Mouse (Mus musculus): ENCODE results near the gene Fam207a. TPM values are rescaled to one million over a fixed set of nuclear protein-coding genes. Genes with fewer than 3 reads are reported as not detected.

Gene Fam207a
- polyA plus RNA-seq, 1 experiment = 59.5 TPM

- no peak for DNase-seq (ENCODE audit: low spot score)
These were observed 60.2 kb downstream of the Fam207a start for GRCm38 (mm10) chr10:77455251-77456010.

- DNase-seq (ENCODE audit: low spot score) = no peak
These were observed 60.8 kb downstream of the Fam207a start for GRCm38 (mm10) chr10:77454795-77455194.

GRCm38 (mm10) chr10:77451822-77452221, 63.8 kb downstream of the Fam207a start:
- no peak for DNase-seq (ENCODE audit: low spot score)

GRCm38 (mm10) chr10:77450159-77450464, 65.5 kb downstream of the Fam207a start:
- no peak for DNase-seq (ENCODE audit: low spot score)

- no peak for DNase-seq (ENCODE audit: low spot score)
These were observed 66.0 kb downstream of the Fam207a start for GRCm38 (mm10) chr10:77449315-77450158.

GRCm38 (mm10) chr10:77448698-77449247, 66.8 kb downstream of the Fam207a start:
- DNase-seq (ENCODE audit: low spot score) = no peak

GRCm38 (mm10) chr10:77448209-77448608, 67.4 kb downstream of the Fam207a start:
- DNase-seq (ENCODE audit: low spot score) = no peak

- no peak for DNase-seq (ENCODE audit: low spot score)
These were observed 67.8 kb downstream of the Fam207a start for GRCm38 (mm10) chr10:77447755-77448154.

GRCm38 (mm10) chr10:77442250-77442649, 73.3 kb downstream of the Fam207a start:
- no peak for DNase-seq (ENCODE audit: low spot score)

GRCm38 (mm10) chr10:77441812-77442211, 73.8 kb downstream of the Fam207a start:
- no peak for DNase-seq (ENCODE audit: low spot score)

- DNase-seq (ENCODE audit: low spot score) = no peak
These were observed 74.5 kb downstream of the Fam207a start for GRCm38 (mm10) chr10:77440841-77441755.

GRCm38 (mm10) chr10:77440286-77440685, 75.3 kb downstream of the Fam207a start:
- DNase-seq (ENCODE audit: low spot score) = no peak

- no peak for DNase-seq (ENCODE audit: low spot score)
These were observed 76.6 kb downstream of the Fam207a start for GRCm38 (mm10) chr10:77439026-77439425.

GRCm38 (mm10) chr10:77438021-77438420, 77.6 kb downstream of the Fam207a start:
- DNase-seq (ENCODE audit: low spot score) = no peak

Other genes with a start within 250 kb of the Fam207a start
- 10.1 and 11.5 TPM in 2 replicates for gene Adarb1, start 97.5 kb downstream of the Fam207a start, polyA plus RNA-seq (2012; rRNA removed)
- gene Itgb2, start 14.5 kb upstream of the Fam207a start, polyA plus RNA-seq (2012; rRNA removed) = 16.7 and 19.2 TPM in 2 replicates
- 457 and 472 TPM in 2 replicates for gene Pttg1ip, start 65.9 kb upstream of the Fam207a start, polyA plus RNA-seq (2012; rRNA removed)
- 294 and 318 TPM in 2 replicates for gene Sumo3, start 90.3 kb upstream of the Fam207a start, polyA plus RNA-seq (2012; rRNA removed)
- gene Gm49325, start 90.4 kb upstream of the Fam207a start, polyA plus RNA-seq (2012; rRNA removed) = 0.89 and 23.6 TPM in 2 replicates
- 42.8 and 47.7 TPM in 2 replicates for gene Ube2g2, start 106.5 kb upstream of the Fam207a start, polyA plus RNA-seq (2012; rRNA removed)
- gene Tspear, start 170.8 kb upstream of the Fam207a start, polyA plus RNA-seq (2012; rRNA removed) = 1.3 and 1.6 TPM in 2 replicates
- gene Gm19402, start 175.0 kb upstream of the Fam207a start, polyA plus RNA-seq (2012; rRNA removed) = not detected in 2 replicates
- gene Gm9508, start 181.4 kb upstream of the Fam207a start, polyA plus RNA-seq (2012; rRNA removed) = not detected in 2 replicates
- gene Gm10272, start 190.8 kb upstream of the Fam207a start, polyA plus RNA-seq (2012; rRNA removed) = not detected in 2 replicates
- 0.16 TPM in 1 of 2 replicates, not detected in the other for gene Gm10024, start 195.7 kb upstream of the Fam207a start, polyA plus RNA-seq (2012; rRNA removed)
- gene Gm10142, start 200.0 kb upstream of the Fam207a start, polyA plus RNA-seq (2012; rRNA removed) = not detected in 2 replicates
- not detected in 2 replicates for gene Krtap12-1, start 204.8 kb upstream of the Fam207a start, polyA plus RNA-seq (2012; rRNA removed)
- not detected in 2 replicates for gene Gm10100, start 210.7 kb upstream of the Fam207a start, polyA plus RNA-seq (2012; rRNA removed)
- gene Gm18596, start 226.9 kb upstream of the Fam207a start, polyA plus RNA-seq (2012; rRNA removed) = not detected in 2 replicates
- gene Gm9736, start 235.6 kb upstream of the Fam207a start, polyA plus RNA-seq (2012; rRNA removed) = not detected in 2 replicates
- gene Gm3233, start 243.9 kb upstream of the Fam207a start, polyA plus RNA-seq (2012; rRNA removed) = not detected in 2 replicates